In the genomic region with DNA sequence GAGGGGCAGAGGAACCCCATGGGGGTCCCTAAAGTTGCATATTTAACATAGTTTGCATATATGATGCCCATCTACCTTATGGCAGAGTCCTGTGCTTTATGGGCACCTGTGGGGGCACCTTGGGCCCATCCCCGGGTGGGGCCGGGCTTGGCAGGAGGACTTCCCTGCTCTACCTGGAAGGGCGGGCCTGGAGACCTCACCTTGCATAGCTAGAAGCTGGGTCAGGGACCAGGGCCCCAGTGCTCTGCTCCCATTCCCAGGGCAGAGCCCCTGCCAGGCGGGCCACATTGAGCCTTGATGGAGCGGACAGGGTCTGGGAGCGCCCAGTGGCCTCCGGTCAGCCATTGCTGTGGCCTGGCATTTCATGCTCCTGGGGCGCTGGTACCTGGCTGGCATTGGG, we compare ENCODE assay signal across 22 mouse cellular contexts. TPM values are rescaled to one million over a fixed set of nuclear protein-coding genes. Genes with fewer than 3 reads are reported as not detected.
A peak's percentile ranks its signal among the peaks of the same experiment; 100 is the strongest.
DNase-seq lines count a peak whose midpoint lies in the region; ATAC-seq and TF ChIP-seq lines count a peak whose summit lies in the region.
"Had no signal": no experiment of that assay in that cellular context is flagged by ENCODE, and none has a peak within 500 bp of the region (broad histone marks: within the 10 kb centered on the region; RNA-seq: fewer than 3 reads in every experiment).

No protein-coding gene starts in this region.

- no peaks in the 10 kb centered on the region for H3K36me3 ChIP-seq in embryonic facial prominence, embryonic 11.5 days (replicated peaks; ENCODE audit: control insufficient read depth, insufficient read depth, low read depth, low read length)
- no peaks in the 10 kb centered on the region for H3K36me3 ChIP-seq in embryonic facial prominence, embryonic 10.5 days (replicated peaks)
- no peaks in the 10 kb centered on the region for H3K36me3 ChIP-seq in intestine, embryonic 14.5 days (ENCODE audit: control insufficient read depth, insufficient read depth, low read length)
- H3K36me3 ChIP-seq in intestine, postnatal 0 days (ENCODE audit: control insufficient read depth, insufficient read depth): no peaks in the 10 kb centered on the region
- no peaks in the 10 kb centered on the region for H3K36me3 ChIP-seq in midbrain, embryonic 10.5 days
- H3K36me3 ChIP-seq in midbrain, postnatal 0 days (ENCODE audit: insufficient read depth, low read length): peaks cover 6% of the 10 kb centered on the region; the same call in 1 of the 2 replicates
- no peaks in the 10 kb centered on the region for H3K36me3 ChIP-seq in stomach, postnatal 0 days (ENCODE audit: control insufficient read depth, insufficient read depth, low read length)
- H3K36me3 ChIP-seq: forebrain, embryonic 15.5 days; heart, embryonic 15.5 days; hindbrain, embryonic 15.5 days; neural tube, embryonic 15.5 days had no signal

- TF ChIP-seq EP300 in stomach, postnatal 0 days (optimal IDR thresholded peaks at IDR 0.05): no peak

- DNase-seq in embryonic facial prominence, embryonic 11.5 days (ENCODE audit: low spot score): no peak
- no peak for DNase-seq in embryonic facial prominence, embryonic 10.5 days (ENCODE audit: low spot score)
- DNase-seq in intestine, embryonic 14.5 days (ENCODE audit: low spot score): no peak
- DNase-seq in midbrain, embryonic 10.5 days (ENCODE audit: low spot score): no peak
- no peak for DNase-seq in midbrain, postnatal 0 days (ENCODE audit: low spot score)
- no peak for DNase-seq in stomach, postnatal 0 days (ENCODE audit: low spot score)
- no peak for DNase-seq in retina, postnatal 1 day
- DNase-seq: adrenal gland, adult 8-10 months; cerebellum, adult 11-12 months; cerebellum, postnatal 25 days; heart, adult 11 months; kidney, postnatal 25 days; layer of hippocampus, adult 9-11 months; thymus, adult 18-20 months had no signal

- peaks cover 5% of the 10 kb centered on the region; the same call in 1 of the 2 replicates for H3K27me3 ChIP-seq in embryonic facial prominence, embryonic 11.5 days (ENCODE audit: control insufficient read depth, insufficient read depth, low read length)
- peaks cover 73% of the 10 kb centered on the region for H3K27me3 ChIP-seq in embryonic facial prominence, embryonic 10.5 days (replicated peaks; ENCODE audit: low read depth, poor library complexity, severe bottlenecking)
- H3K27me3 ChIP-seq in intestine, embryonic 14.5 days (replicated peaks; ENCODE audit: control insufficient read depth, insufficient read depth, low read length): peaks cover 16% of the 10 kb centered on the region
- H3K27me3 ChIP-seq in intestine, postnatal 0 days (replicated peaks; ENCODE audit: control insufficient read depth, insufficient read depth, low read length): 0 out of 2 replicates have a peak, but pooled peaks cover 3% of the 10 kb centered on the region
- H3K27me3 ChIP-seq in midbrain, embryonic 10.5 days (ENCODE audit: low read depth, poor library complexity, severe bottlenecking): peaks cover 65% of the 10 kb centered on the region
- 0 out of 2 replicates have a peak, but pooled peaks cover 11% of the 10 kb centered on the region for H3K27me3 ChIP-seq in midbrain, postnatal 0 days (ENCODE audit: insufficient read depth, low read length)
- no peaks in the 10 kb centered on the region for H3K27me3 ChIP-seq in stomach, postnatal 0 days (ENCODE audit: control insufficient read depth, insufficient read depth, low read length)

- no peaks in the 10 kb centered on the region for H3K4me1 ChIP-seq in embryonic facial prominence, embryonic 11.5 days (ENCODE audit: control insufficient read depth, insufficient read depth, low read length)
- peaks cover 9% of the 10 kb centered on the region for H3K4me1 ChIP-seq in embryonic facial prominence, embryonic 10.5 days
- no peaks in the 10 kb centered on the region; the same call in 1 of the 2 replicates for H3K4me1 ChIP-seq in intestine, embryonic 14.5 days (replicated peaks; ENCODE audit: control insufficient read depth, insufficient read depth, low read length)
- H3K4me1 ChIP-seq in intestine, postnatal 0 days (replicated peaks; ENCODE audit: control insufficient read depth, insufficient read depth, low read length): no peaks in the 10 kb centered on the region
- H3K4me1 ChIP-seq in midbrain, embryonic 10.5 days: peaks cover 9% of the 10 kb centered on the region; the same call in 1 of the 2 replicates
- no peaks in the 10 kb centered on the region for H3K4me1 ChIP-seq in midbrain, postnatal 0 days (ENCODE audit: insufficient read depth, low read length)
- H3K4me1 ChIP-seq in stomach, postnatal 0 days (replicated peaks; ENCODE audit: control insufficient read depth, insufficient read depth): no peaks in the 10 kb centered on the region; the same call in 1 of the 2 replicates
- H3K4me1 ChIP-seq: hindbrain, embryonic 15.5 days had no signal

- no peaks in the 10 kb centered on the region for H3K9me3 ChIP-seq in embryonic facial prominence, embryonic 11.5 days (replicated peaks; ENCODE audit: control insufficient read depth, low read length)
- H3K9me3 ChIP-seq in embryonic facial prominence, embryonic 10.5 days: no peaks in the 10 kb centered on the region
- no peaks in the 10 kb centered on the region for H3K9me3 ChIP-seq in intestine, embryonic 14.5 days (ENCODE audit: control insufficient read depth, low read length)
- H3K9me3 ChIP-seq in intestine, postnatal 0 days (ENCODE audit: control insufficient read depth): no peaks in the 10 kb centered on the region
- no peaks in the 10 kb centered on the region for H3K9me3 ChIP-seq in midbrain, embryonic 10.5 days (replicated peaks)
- H3K9me3 ChIP-seq in midbrain, postnatal 0 days (ENCODE audit: low read length): no peaks in the 10 kb centered on the region
- H3K9me3 ChIP-seq in stomach, postnatal 0 days (ENCODE audit: control insufficient read depth, low read length): no peaks in the 10 kb centered on the region
- H3K9me3 ChIP-seq: forebrain, embryonic 15.5 days; heart, embryonic 15.5 days; hindbrain, embryonic 15.5 days; neural tube, embryonic 15.5 days had no signal

- WGBS in embryonic facial prominence, embryonic 11.5 days: 83% methylated on average over 8 of the region's 8 CpGs
- WGBS in embryonic facial prominence, embryonic 10.5 days: 87% methylated on average over 8 of the region's 8 CpGs
- WGBS in intestine, embryonic 14.5 days: 87% methylated on average over 8 of the region's 8 CpGs
- WGBS in intestine, postnatal 0 days: 90% methylated on average over 8 of the region's 8 CpGs
- WGBS in midbrain, embryonic 10.5 days: 87% methylated on average over 8 of the region's 8 CpGs
- 94% methylated on average over 8 of the region's 8 CpGs for whole genome bisulfite sequencing in midbrain, postnatal 0 days
- 96% methylated on average over 8 of the region's 8 CpGs for WGBS in stomach, postnatal 0 days

- H3K4me2 ChIP-seq in embryonic facial prominence, embryonic 11.5 days (ENCODE audit: low read depth, low read length): no peak overlapping the region
- no peak overlapping the region for H3K4me2 ChIP-seq in intestine, embryonic 14.5 days (ENCODE audit: low read length)
- H3K4me2 ChIP-seq in intestine, postnatal 0 days (replicated peaks; ENCODE audit: low read depth): no peak overlapping the region
- no peak overlapping the region for H3K4me2 ChIP-seq in midbrain, postnatal 0 days (ENCODE audit: low read depth, low read length, poor library complexity, severe bottlenecking)
- no peak overlapping the region for H3K4me2 ChIP-seq in stomach, postnatal 0 days (replicated peaks; ENCODE audit: low read depth)

- no peak for TF ChIP-seq CTCF in intestine, postnatal 0 days (IDR thresholded peaks at IDR 0.05; ENCODE audit: low read depth)
- no peak for TF ChIP-seq CTCF in midbrain, postnatal 0 days (IDR thresholded peaks at IDR 0.05)
- no peak for TF ChIP-seq CTCF in stomach, postnatal 0 days (IDR thresholded peaks at IDR 0.05; ENCODE audit: low read depth)

- H3K4me3 ChIP-seq in embryonic facial prominence, embryonic 11.5 days (ENCODE audit: low read depth, low read length): no peak overlapping the region
- H3K4me3 ChIP-seq in embryonic facial prominence, embryonic 10.5 days: no peak overlapping the region; the same call in 1 of the 2 replicates
- H3K4me3 ChIP-seq in intestine, embryonic 14.5 days (ENCODE audit: low read depth, low read length): no peak overlapping the region
- no peak overlapping the region for H3K4me3 ChIP-seq in intestine, postnatal 0 days (ENCODE audit: low read depth, low read length)
- peak overlapping the region; percentile 38; the same call in 1 of the 2 replicates for H3K4me3 ChIP-seq in midbrain, embryonic 10.5 days
- H3K4me3 ChIP-seq in midbrain, postnatal 0 days (ENCODE audit: low read depth, low read length): no peak overlapping the region
- H3K4me3 ChIP-seq in stomach, postnatal 0 days (ENCODE audit: low read depth, low read length): no peak overlapping the region
- H3K4me3 ChIP-seq: forebrain, embryonic 15.5 days; heart, embryonic 15.5 days; hindbrain, embryonic 15.5 days; myocyte; neural tube, embryonic 15.5 days had no signal

- no peak overlapping the region for H3K9ac ChIP-seq in embryonic facial prominence, embryonic 11.5 days (replicated peaks; ENCODE audit: low read length)
- no peak overlapping the region for H3K9ac ChIP-seq in intestine, embryonic 14.5 days (ENCODE audit: low read length)
- H3K9ac ChIP-seq in intestine, postnatal 0 days (ENCODE audit: low read depth, low read length): no peak overlapping the region
- no peak overlapping the region for H3K9ac ChIP-seq in midbrain, postnatal 0 days (replicated peaks; ENCODE audit: low read length, poor library complexity, severe bottlenecking)
- H3K9ac ChIP-seq in stomach, postnatal 0 days (ENCODE audit: low read length): no peak overlapping the region
- H3K9ac ChIP-seq: forebrain, embryonic 15.5 days; heart, embryonic 15.5 days; hindbrain, embryonic 15.5 days; neural tube, embryonic 15.5 days had no signal

- H3K27ac ChIP-seq in embryonic facial prominence, embryonic 11.5 days (replicated peaks; ENCODE audit: low read depth, low read length): no peak overlapping the region
- no peak overlapping the region for H3K27ac ChIP-seq in embryonic facial prominence, embryonic 10.5 days (replicated peaks)
- H3K27ac ChIP-seq in intestine, embryonic 14.5 days (ENCODE audit: low read depth): no peak overlapping the region
- no peak overlapping the region for H3K27ac ChIP-seq in intestine, postnatal 0 days (ENCODE audit: low read depth, low read length)
- H3K27ac ChIP-seq in midbrain, embryonic 10.5 days (replicated peaks): no peak overlapping the region
- no peak overlapping the region for H3K27ac ChIP-seq in midbrain, postnatal 0 days (ENCODE audit: low read depth, low read length)
- no peak overlapping the region for H3K27ac ChIP-seq in stomach, postnatal 0 days (replicated peaks)
- H3K27ac ChIP-seq: forebrain, embryonic 15.5 days; heart, embryonic 15.5 days; hindbrain, embryonic 15.5 days; neural tube, embryonic 15.5 days had no signal

- ATAC-seq in embryonic facial prominence, embryonic 11.5 days (replicated peaks; ENCODE audit: insufficient number of reproducible peaks, low FRiP score, low TSS enrichment, low read depth): peak; percentile 54; the same call in 1 of the 2 replicates
- peak; percentile 26; the same call in 1 of the 2 replicates for ATAC-seq in intestine, embryonic 14.5 days (replicated peaks; ENCODE audit: low FRiP score, low TSS enrichment, low read depth)
- no peak for ATAC-seq in intestine, postnatal 0 days
- ATAC-seq in midbrain, postnatal 0 days (ENCODE audit: low FRiP score): no peak; the same call in 1 of the 2 replicates
- peak; percentile 31; the same call in 1 of the 2 replicates for ATAC-seq in stomach, postnatal 0 days (ENCODE audit: low FRiP score, low TSS enrichment)
- ATAC-seq: CD4-positive, CD25-positive, alpha-beta regulatory T cell, adult 4 months had no signal

RNA-seq across cellular contexts. Expression of a gene that starts 31.0 kb away (rescaled TPM):
- polyA plus RNA-seq in embryonic facial prominence, embryonic 11.5 days (2014; fragmentation: Nextera tagmentation; extraction: Ambion mirVana): 7.1 and 7.6 TPM in 2 replicates
- 9.9 and 10.3 TPM in 2 replicates for polyA plus RNA-seq in embryonic facial prominence, embryonic 10.5 days (2016; fragmentation: Nextera tagmentation; extraction: Ambion mirVana)
- polyA plus RNA-seq in intestine, embryonic 14.5 days (2014; fragmentation: Nextera tagmentation; extraction: Ambion mirVana): 0.77 and 1.2 TPM in 2 replicates
- 1.7 and 2.1 TPM in 2 replicates for polyA plus RNA-seq in intestine, postnatal 0 days (2015; fragmentation: Nextera tagmentation; extraction: Ambion mirVana)
- polyA plus RNA-seq in midbrain, embryonic 10.5 days (2016; fragmentation: Nextera tagmentation; extraction: Ambion mirVana): 8.5 and 12.7 TPM in 2 replicates
- total RNA-seq in midbrain, postnatal 0 days (2014; rRNA removed): 5.2 and 9.7 TPM in 2 replicates
- polyA plus RNA-seq in midbrain, postnatal 0 days (2015; fragmentation: Nextera tagmentation; extraction: Ambion mirVana): 6.6 and 7.5 TPM in 2 replicates
- 29.8 and 31.8 TPM in 2 replicates for polyA plus RNA-seq in stomach, postnatal 0 days (2015; fragmentation: Nextera tagmentation; extraction: Ambion mirVana)
- polyA plus RNA-seq: CD4-positive, CD25-positive, alpha-beta regulatory T cell, adult 4 months; myocyte had no signal

RNA-seq across cellular contexts. Expression of a gene that starts 51.1 kb away (rescaled TPM):
- polyA plus RNA-seq in embryonic facial prominence, embryonic 11.5 days (2014; fragmentation: Nextera tagmentation; extraction: Ambion mirVana): 4.3 and 4.6 TPM in 2 replicates
- 4.2 and 5.6 TPM in 2 replicates for polyA plus RNA-seq in embryonic facial prominence, embryonic 10.5 days (2016; fragmentation: Nextera tagmentation; extraction: Ambion mirVana)
- 2.1 and 2.7 TPM in 2 replicates for polyA plus RNA-seq in intestine, embryonic 14.5 days (2014; fragmentation: Nextera tagmentation; extraction: Ambion mirVana)
- 1.6 and 2.0 TPM in 2 replicates for polyA plus RNA-seq in intestine, postnatal 0 days (2015; fragmentation: Nextera tagmentation; extraction: Ambion mirVana)
- 2.1 and 3.0 TPM in 2 replicates for polyA plus RNA-seq in midbrain, embryonic 10.5 days (2016; fragmentation: Nextera tagmentation; extraction: Ambion mirVana)
- 8.2 and 9.8 TPM in 2 replicates for total RNA-seq in midbrain, postnatal 0 days (2014; rRNA removed)
- 4.2 and 4.6 TPM in 2 replicates for polyA plus RNA-seq in midbrain, postnatal 0 days (2015; fragmentation: Nextera tagmentation; extraction: Ambion mirVana)
- 2.2 and 2.7 TPM in 2 replicates for polyA plus RNA-seq in stomach, postnatal 0 days (2015; fragmentation: Nextera tagmentation; extraction: Ambion mirVana)
- total RNA-seq: megakaryocyte, adult 5-6 weeks had no signal
- polyA plus RNA-seq: CD4-positive, CD25-positive, alpha-beta regulatory T cell, adult 4 months had no signal

Comparison
In these comparisons a context has a peak if more than half of its experiments do, and no peak if none do; other contexts are left out.
1. ATAC-seq: peak in embryonic facial prominence, embryonic 11.5 days (single experiment), intestine, embryonic 14.5 days (single experiment) and stomach, postnatal 0 days (single experiment); none in intestine, postnatal 0 days (single experiment) and midbrain, postnatal 0 days (single experiment).